Mouse (Mus musculus) v-Abl transformed pro-B cells (cell line): ENCODE data around the gene Fam25c.

Experiments used
- in situ Hi-C, 2 experiments: fragments of 400-800 bp; cut with MboI; formaldehyde crosslinking; loops; one replicate each; pipeline ENCODE4 v1.15.1; 2025; ENCODE audit not compliant: unreplicated experiment in 2 of 2

Gene Fam25c

GRCm38 (mm10) chr14:34339446-34339845 lies 15.8 kb downstream of the Fam25c start:
- in situ Hi-C loops = no loop called here

GRCm38 (mm10) chr14:34332476-34332875 lies 22.8 kb downstream of the Fam25c start:
- in situ Hi-C loops = loop anchor here in 1 of 2 experiments (5.0 kb wide), 1 partner anchor 60 kb away; no protein-coding TSS in a partner anchor

GRCm38 (mm10) chr14:34331886-34332285 lies 23.3 kb downstream of the Fam25c start:
- in situ Hi-C loops = loop anchor here in 1 of 2 experiments (5.0 kb wide), 1 partner anchor 60 kb away; no protein-coding TSS in a partner anchor

GRCm38 (mm10) chr14:34330657-34331158 lies 24.5 kb downstream of the Fam25c start:
- in situ Hi-C loops = loop anchor here in 1 of 2 experiments (5.0 kb wide), 1 partner anchor 58 kb away; no protein-coding TSS in a partner anchor

- in situ Hi-C loops = no loop called here
Observed at GRCm38 (mm10) chr14:34327618-34328017, 27.6 kb downstream of the Fam25c start.

- in situ Hi-C loops = no loop called here
Observed at GRCm38 (mm10) chr14:34326606-34327005, 28.6 kb downstream of the Fam25c start.

GRCm38 (mm10) chr14:34323576-34324085 lies 31.6 kb downstream of the Fam25c start:
- in situ Hi-C loops = loop anchor here in 1 of 2 experiments (5.0 to 25.0 kb wide), 2 partner anchors 51 to 1136 kb away; partner anchors contain the start of gene Wdfy4

- in situ Hi-C loops = loop anchor here in 1 of 2 experiments (25.0 kb wide), 1 partner anchor 1131 kb away; the partner anchor contains the start of gene Wdfy4
Observed at GRCm38 (mm10) chr14:34318113-34318512, 37.1 kb downstream of the Fam25c start.

GRCm38 (mm10) chr14:34317431-34317830 lies 37.8 kb downstream of the Fam25c start:
- in situ Hi-C loops = loop anchor here in 1 of 2 experiments (25.0 kb wide), 1 partner anchor 1130 kb away; the partner anchor contains the start of gene Wdfy4

GRCm38 (mm10) chr14:34316346-34316745 lies 38.9 kb downstream of the Fam25c start:
- in situ Hi-C loops = loop anchor here in 1 of 2 experiments (25.0 kb wide), 1 partner anchor 1129 kb away; the partner anchor contains the start of gene Wdfy4

- in situ Hi-C loops = loop anchor here in 1 of 2 experiments (25.0 kb wide), 1 partner anchor 1127 kb away; the partner anchor contains the start of gene Wdfy4
Observed at GRCm38 (mm10) chr14:34314796-34315195, 40.4 kb downstream of the Fam25c start.

- in situ Hi-C loops = loop anchor here in 1 of 2 experiments (25.0 kb wide), 1 partner anchor 1127 kb away; the partner anchor contains the start of gene Wdfy4
Observed at GRCm38 (mm10) chr14:34314383-34314782, 40.9 kb downstream of the Fam25c start.

GRCm38 (mm10) chr14:34313612-34314011 lies 41.6 kb downstream of the Fam25c start:
- in situ Hi-C loops = loop anchor here in 1 of 2 experiments (25.0 kb wide), 1 partner anchor 1126 kb away; the partner anchor contains the start of gene Wdfy4

- in situ Hi-C loops = loop anchor here in 1 of 2 experiments (25.0 kb wide), 1 partner anchor 1125 kb away; the partner anchor contains the start of gene Wdfy4
Observed at GRCm38 (mm10) chr14:34312339-34313048, 42.7 kb downstream of the Fam25c start.

- in situ Hi-C loops = loop anchor here in 1 of 2 experiments (25.0 kb wide), 1 partner anchor 1124 kb away; the partner anchor contains the start of gene Wdfy4
Observed at GRCm38 (mm10) chr14:34311691-34312090, 43.5 kb downstream of the Fam25c start.

GRCm38 (mm10) chr14:34311021-34311631 lies 44.1 kb downstream of the Fam25c start:
- in situ Hi-C loops = loop anchor here in 1 of 2 experiments (25.0 kb wide), 1 partner anchor 1124 kb away; the partner anchor contains the start of gene Wdfy4

- in situ Hi-C loops = loop anchor here in 1 of 2 experiments (25.0 kb wide), 1 partner anchor 1123 kb away; the partner anchor contains the start of gene Wdfy4
Observed at GRCm38 (mm10) chr14:34310234-34310965, 44.8 kb downstream of the Fam25c start, which contains the start of the genes Shld2 and Glud1. TSS of gene Shld2 (minus strand) at chr14:34310493. TSS of gene Glud1 (plus strand) at chr14:34310727.

GRCm38 (mm10) chr14:34309907-34310233 lies 45.4 kb downstream of the Fam25c start:
- in situ Hi-C loops = loop anchor here in 1 of 2 experiments (25.0 kb wide), 1 partner anchor 1123 kb away; the partner anchor contains the start of gene Wdfy4

- in situ Hi-C loops = loop anchor here in 1 of 2 experiments (25.0 kb wide), 1 partner anchor 1122 kb away; the partner anchor contains the start of gene Wdfy4
Observed at GRCm38 (mm10) chr14:34309266-34309665, 46.0 kb downstream of the Fam25c start.
